Mouse (Mus musculus): ENCODE results near the gene Shc2.

- TF ChIP-seq POLR2A (IDR thresholded peaks at IDR 0.05; ENCODE audit: low read depth, low read length) (no peak), CTCF (conservative IDR thresholded peaks at IDR 0.05; ENCODE audit: insufficient read depth, insufficient read length, low read depth, low read length) (peak; percentile 68)
Measured at GRCm38 (mm10) chr10:79668771-79669575, 31.3 kb upstream of the Shc2 start, which contains the start of gene Tpgs1.
